Mouse (Mus musculus) adrenal gland, postnatal 10 days (tissue): ENCODE results near the gene Noc3l. TPM values are rescaled to one million over a fixed set of nuclear protein-coding genes. Genes with fewer than 3 reads are reported as not detected.

Experiments used
- DNase-seq: peaks from one replicate; pipeline ENCODE4 v3.0.0; 2021; ENCODE audit warnings: mixed read lengths
- long read RNA-seq, 2 experiments: library from polyadenylated mRNA; stranded (forward); transcript quantifications; one replicate each; pipeline ENCODE4 v2.0.0; 2021
- total RNA-seq, 2 experiments: library from RNA; stranded (reverse); gene quantifications; 2 replicates each; pipeline ENCODE4 v1.2.3; 2021

Gene Noc3l
- total RNA-seq, result 10 to 100 TPM; 12.5 TPM
- long read RNA-seq, experiment 1, transcript Noc3l-201 (21 exons, 3,977 nt), result major isoform, 9 of 11 reads
- long read RNA-seq, experiment 1, partial matches to known transcripts, result 1 of 11 reads
- long read RNA-seq, experiment 1, other reads (novel, unspliced or antisense), result 1 of 11 reads
- long read RNA-seq, experiment 2, partial matches to known transcripts, result 0 of 2 reads
- long read RNA-seq, experiment 2, other reads (novel, unspliced or antisense), result 1 of 2 reads

GRCm38 (mm10) chr19:38818766-38819426, at the start of gene Noc3l:
Gene Noc3l (minus strand): TSS chr19:38819237.
- DNase-seq, result peak; percentile 97

GRCm38 (mm10) chr19:38862523-38862922, 43.5 kb upstream of the Noc3l start:
- no peak for DNase-seq

GRCm38 (mm10) chr19:38858224-38858623, 39.2 kb upstream of the Noc3l start:
- no peak for DNase-seq

GRCm38 (mm10) chr19:38846373-38846772, 27.3 kb upstream of the Noc3l start:
- no peak for DNase-seq

GRCm38 (mm10) chr19:38844817-38845216, 25.8 kb upstream of the Noc3l start:
- DNase-seq, result no peak

GRCm38 (mm10) chr19:38837171-38837641, 18.2 kb upstream of the Noc3l start:
- DNase-seq, result peak; percentile 74

GRCm38 (mm10) chr19:38836438-38837170, 17.6 kb upstream of the Noc3l start, which contains the start of gene Tbc1d12:
Gene Tbc1d12 (plus strand): TSS chr19:38836579.
- DNase-seq, result peak; percentile 98

GRCm38 (mm10) chr19:38836084-38836437, 17.0 kb upstream of the Noc3l start:
- DNase-seq, result no peak

- DNase-seq, result no peak
Observed at GRCm38 (mm10) chr19:38833224-38833623, 14.2 kb upstream of the Noc3l start.

GRCm38 (mm10) chr19:38820186-38820804, 1.3 kb upstream of the Noc3l start:
- DNase-seq, result no peak

- DNase-seq, result no peak
Observed at GRCm38 (mm10) chr19:38819427-38819802, 378 bp upstream of the Noc3l start.

GRCm38 (mm10) chr19:38818191-38818590, 846 bp downstream of the Noc3l start:
- DNase-seq, result no peak

- peak; percentile 37 for DNase-seq
Observed at GRCm38 (mm10) chr19:38798801-38799200, 20.2 kb downstream of the Noc3l start.

- DNase-seq, result no peak
Observed at GRCm38 (mm10) chr19:38798291-38798690, 20.7 kb downstream of the Noc3l start.

GRCm38 (mm10) chr19:38796546-38796945, 22.5 kb downstream of the Noc3l start:
- DNase-seq, result no peak

GRCm38 (mm10) chr19:38793563-38794045, 25.4 kb downstream of the Noc3l start:
- no peak for DNase-seq

GRCm38 (mm10) chr19:38787756-38788155, 31.3 kb downstream of the Noc3l start:
- DNase-seq, result no peak

- DNase-seq, result no peak
Observed at GRCm38 (mm10) chr19:38783542-38783941, 35.5 kb downstream of the Noc3l start.

GRCm38 (mm10) chr19:38778805-38779204, 40.2 kb downstream of the Noc3l start:
- no peak for DNase-seq

GRCm38 (mm10) chr19:38775548-38775947, 43.5 kb downstream of the Noc3l start:
- DNase-seq, result peak; percentile 73

- DNase-seq, result peak; percentile 68
Observed at GRCm38 (mm10) chr19:38766306-38766705, 52.7 kb downstream of the Noc3l start.

- DNase-seq, result no peak
Observed at GRCm38 (mm10) chr19:38760441-38760840, 58.6 kb downstream of the Noc3l start.
